Mouse (Mus musculus): Measurements from ENCODE around the gene 1700037H04Rik.

GRCm38 (mm10) chr2:131134826-131135400 lies 25.0 kb downstream of the 1700037H04Rik start:
- TF ChIP-seq EP300 (IDR thresholded peaks at IDR 0.05; ENCODE audit: low read depth) (no peak), CTCF (IDR thresholded peaks at IDR 0.05; ENCODE audit: low read depth) (no peak)

Data from heart, postnatal 0 days (tissue).